Mouse (Mus musculus) CD4-positive, CD25-positive, alpha-beta regulatory T cell, adult 4 months (primary cell): ENCODE data around the gene Gm16440. TPM values are rescaled to one million over a fixed set of nuclear protein-coding genes. Genes with fewer than 3 reads are reported as not detected.
"Not testable (repeated sequence)": the region's sequence is repeated elsewhere in the genome, so short reads cannot be mapped to it uniquely, and the experiment has no call there.

Source experiments
- ATAC-seq: one replicate; pipeline ENCODE4 v1.8.0; 2017
- polyA plus RNA-seq, 2 experiments: library from polyadenylated mRNA; unstranded; fragments of 100-300 nt; shearing (Covaris generic); gene quantifications; one replicate each; pipeline ENCODE4 v1.2.1; 2017

The Gm16440 gene
- polyA plus RNA-seq = not detected

DNA sequence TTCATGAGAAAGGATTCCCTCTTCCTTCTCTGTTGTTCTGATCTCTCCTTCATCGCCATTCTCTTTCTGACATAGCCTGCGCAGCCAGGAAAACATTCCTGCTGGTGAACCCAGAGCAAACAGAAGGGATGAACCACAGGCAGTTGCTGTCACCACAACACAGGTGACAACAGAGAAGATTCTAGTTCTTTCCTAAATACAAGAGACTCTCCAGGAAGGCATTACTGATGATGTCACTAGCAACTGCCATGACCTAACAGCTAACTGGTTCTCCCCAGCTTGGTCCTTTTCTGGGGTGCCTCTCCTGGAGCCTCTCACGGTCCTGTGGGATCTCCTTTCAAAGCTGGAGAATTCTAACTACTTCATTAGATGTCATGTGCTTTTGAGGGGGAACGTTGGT, at the start of gene Gm16440:
Gene Gm16440 (minus strand): TSS at position 101 of the 400 bp plus-strand sequence.
- ATAC-seq = not testable (repeated sequence)

DNA sequence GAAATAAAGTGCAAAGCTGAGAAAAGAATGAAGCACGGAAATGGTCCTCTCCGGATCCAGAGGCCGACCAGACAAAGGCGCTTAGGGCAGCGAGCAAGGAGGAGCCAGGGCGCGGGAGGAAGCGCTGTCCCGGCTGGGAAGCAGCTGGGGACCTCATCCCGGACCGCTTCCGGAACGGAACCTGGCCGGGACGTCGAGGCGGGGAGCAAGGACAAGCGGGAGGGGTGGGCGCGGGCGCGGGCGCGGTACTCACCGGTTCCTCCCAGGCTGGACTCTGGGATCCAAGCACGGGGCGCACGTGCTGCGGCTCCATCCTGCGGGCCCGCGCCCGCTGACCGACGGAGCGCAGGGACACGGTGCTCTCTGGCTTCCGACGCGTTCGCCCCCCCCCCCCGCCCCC, 36.6 kb upstream of the Gm16440 start:
- ATAC-seq = not testable (repeated sequence)

DNA sequence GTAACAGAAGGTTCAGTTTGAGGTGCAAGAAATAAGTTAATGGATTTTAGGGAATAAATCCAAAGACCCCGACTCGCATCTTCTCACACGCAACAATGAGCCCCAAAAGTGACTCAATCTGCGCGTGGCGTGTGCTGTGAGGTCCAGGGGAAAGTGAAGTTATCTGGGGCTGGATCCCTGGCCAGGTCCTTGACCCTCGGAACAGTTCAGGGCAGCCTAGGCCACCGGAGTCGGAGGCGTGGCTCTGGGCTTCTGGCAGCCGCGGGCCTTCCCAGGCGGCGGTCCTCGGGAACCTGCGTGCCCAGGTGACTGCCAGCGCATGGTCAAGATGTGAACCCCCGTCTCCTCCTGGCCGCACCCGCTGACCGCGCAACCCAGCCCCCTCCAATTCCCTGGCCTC, 36.2 kb upstream of the Gm16440 start:
- not testable (repeated sequence) for ATAC-seq

DNA sequence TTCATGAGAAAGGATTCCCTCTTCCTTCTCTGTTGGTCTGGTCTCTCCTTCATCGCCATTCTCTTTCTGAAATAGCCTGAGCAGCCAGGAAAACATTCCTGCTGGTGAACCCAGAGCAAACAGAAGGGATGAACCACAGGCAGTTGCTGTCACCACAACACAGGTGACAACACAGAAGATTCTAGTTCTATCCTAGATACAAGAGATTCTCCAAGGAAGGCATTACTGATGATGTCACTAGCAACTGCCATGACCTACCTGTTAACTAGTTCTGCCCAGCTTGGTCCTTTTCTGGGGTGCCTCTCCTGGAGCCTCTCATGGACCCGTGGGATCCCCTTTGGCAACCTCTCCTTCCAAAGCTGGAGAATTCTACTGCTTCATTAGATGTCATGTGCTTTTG, 22.3 kb upstream of the Gm16440 start, which contains the start of gene Gm3591:
Gene Gm3591 (minus strand): TSS at position 101 of the 400 bp plus-strand sequence.
- ATAC-seq = not testable (repeated sequence)

DNA sequence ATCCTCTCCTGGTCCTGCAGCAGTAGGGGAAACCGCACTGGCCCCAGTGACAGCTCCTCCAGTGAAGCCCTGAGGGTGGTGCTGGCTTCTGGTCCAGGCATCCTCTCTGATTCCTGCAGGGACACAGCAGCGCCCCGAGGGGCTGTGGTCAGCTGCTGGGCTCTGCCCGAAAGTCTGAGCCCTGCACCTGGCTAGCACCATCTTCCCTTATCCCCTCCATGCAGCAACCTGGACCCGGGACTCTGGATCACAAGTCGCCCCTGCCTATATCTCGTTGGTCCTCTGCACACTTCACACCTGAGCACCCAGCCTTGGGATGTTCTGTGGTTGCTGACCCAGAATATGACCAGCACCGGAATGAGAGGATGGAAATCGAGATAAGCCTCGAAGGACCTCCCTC, 46.5 kb downstream of the Gm16440 start, which contains the start of gene Gm3618:
Gene Gm3618 (minus strand): TSS at position 101 of the 400 bp plus-strand sequence.
- not testable (repeated sequence) for ATAC-seq

Other genes with a start within 250 kb of the Gm16440 start
- not detected for gene Gm21560, start 171.0 kb downstream of the Gm16440 start, polyA plus RNA-seq
- 1 to 10 TPM; 5.1 to 6.0 TPM for gene Gm3411, start 103.1 kb downstream of the Gm16440 start, polyA plus RNA-seq
- gene Gm21103, start 85.5 kb downstream of the Gm16440 start, polyA plus RNA-seq = not detected
- gene Gm3618, start 46.6 kb downstream of the Gm16440 start, polyA plus RNA-seq = not detected
- gene Gm3591, start 22.2 kb upstream of the Gm16440 start, polyA plus RNA-seq = 1 to 10 TPM; 1.9 to 5.6 TPM
- not detected for gene Gm3594, start 54.3 kb upstream of the Gm16440 start, polyA plus RNA-seq
- not detected for gene Gm8356, start 147.0 kb upstream of the Gm16440 start, polyA plus RNA-seq
- 1 to 10 TPM in 1 of 2 experiments, not detected in 1; 1.7 TPM for gene Gm3629, start 200.3 kb upstream of the Gm16440 start, polyA plus RNA-seq
- not detected for gene Gm3460, start 232.1 kb upstream of the Gm16440 start, polyA plus RNA-seq